Mouse (Mus musculus) liver, embryonic 11.5 days (tissue): Measurements from ENCODE around the gene Ripor3. TPM values are rescaled to one million over a fixed set of nuclear protein-coding genes. Genes with fewer than 3 reads are reported as not detected.

Experiments
- ATAC-seq: fragments of 200-750 bp; cut with Nextera tagmentation; replicated peaks from 2 replicates; pipeline ENCODE4 v1.8.0; 2017; ENCODE audit warnings: moderate number of reproducible peaks, mild to moderate bottlenecking, moderate TSS enrichment, moderate library complexity; ENCODE audit not compliant: low FRiP score
- DNase-seq: peaks from one replicate; pipeline ENCODE4 v3.0.0-alpha.2; 2017; ENCODE audit warnings: low spot score
- H3K27ac ChIP-seq: fragments of 300-500 bp; sonication (generic); 2 replicates; pipeline ENCODE4 v1.5.1; 2014; ENCODE audit warnings: mild to moderate bottlenecking, low read depth, low read length, control low read depth
- H3K27me3 ChIP-seq: fragments of 300-500 bp; sonication (generic); replicated peaks from 2 replicates; pipeline ENCODE4 v1.6.1; 2014; ENCODE audit warnings: low read length, mixed read lengths; ENCODE audit not compliant: control insufficient read depth, insufficient read depth
- H3K36me3 ChIP-seq: fragments of 300-500 bp; sonication (generic); 2 replicates; pipeline ENCODE4 v1.6.1; 2014; ENCODE audit warnings: mild to moderate bottlenecking, low read length, moderate library complexity, mixed read lengths; ENCODE audit not compliant: control insufficient read depth, insufficient read depth
- H3K4me1 ChIP-seq: fragments of 300-500 bp; sonication (generic); replicated peaks from 2 replicates; pipeline ENCODE4 v1.6.1; 2014; ENCODE audit warnings: low read length, mixed read lengths; ENCODE audit not compliant: control insufficient read depth, insufficient read depth
- H3K4me2 ChIP-seq: fragments of 300-500 bp; sonication (generic); 2 replicates; pipeline ENCODE4 v1.6.1; 2014; ENCODE audit warnings: mild to moderate bottlenecking, control low read depth, moderate library complexity
- H3K4me3 ChIP-seq: fragments of 300-500 bp; sonication (generic); 2 replicates; pipeline ENCODE4 v1.5.1; 2014; ENCODE audit warnings: low read depth, low read length, control low read depth
- H3K9ac ChIP-seq: fragments of 300-500 bp; sonication (generic); 2 replicates; pipeline ENCODE4 v1.6.1; 2014; ENCODE audit warnings: low read depth, low read length, control low read depth
- H3K9me3 ChIP-seq: fragments of 300-500 bp; sonication (generic); 2 replicates; pipeline ENCODE4 v1.6.1; 2016; ENCODE audit warnings: low read length, inconsistent platforms, mixed read lengths; ENCODE audit not compliant: control insufficient read depth
- WGBS: fragments of 180-500 bp; shearing (Covaris S2); extraction: QIAGEN DNeasy Blood & Tissue Kit; methylation state at CpG from one replicate; pipeline ENCODE4 v1.1.7; 2014; 5-methylcytosine and 5-hydroxymethylcytosine counted together
- polyA plus RNA-seq: library from polyadenylated mRNA; unstranded; fragments of >200 nt; fragmentation: Nextera tagmentation; extraction: Ambion mirVana; gene quantifications from 2 replicates; pipeline ENCODE4 v1.2.1, GENCODE M21; 2014

The Ripor3 gene
- polyA plus RNA-seq, 1 experiment from 2014 or later, result 3.1 TPM

- Histone ChIP-seq H3K9me3 (no peaks in the 10 kb centered on the region), H3K4me1 (peaks cover 36% of the 10 kb centered on the region), H3K9ac (no peak overlapping the region), H3K4me3 (no peak overlapping the region), H3K27ac (no peak overlapping the region), H3K4me2 (no peak overlapping the region), H3K36me3 (no peaks in the 10 kb centered on the region; the same call in 1 of the 2 replicates), H3K27me3 (no peaks in the 10 kb centered on the region)
- WGBS, result 90% methylated on average over 3 of the region's 3 CpGs
- ATAC-seq (no peak), DNase-seq (no peak)
These were observed 74.5 kb downstream of the Ripor3 start for GRCm38 (mm10) chr2:167935956-167936355.

- Histone ChIP-seq H3K9me3 (no peaks in the 10 kb centered on the region), H3K4me2 (peak overlapping the region; percentile 91), H3K27ac (no peak overlapping the region), H3K36me3 (no peaks in the 10 kb centered on the region; the same call in 1 of the 2 replicates), H3K4me1 (peaks cover 35% of the 10 kb centered on the region), H3K27me3 (no peaks in the 10 kb centered on the region), H3K9ac (peak overlapping the region; percentile 91), H3K4me3 (peak overlapping the region; percentile 94)
- WGBS, result 55% methylated on average over 7 of the region's 7 CpGs
- ATAC-seq (no peak), DNase-seq (no peak)
These were observed 77.0 kb downstream of the Ripor3 start for GRCm38 (mm10) chr2:167933397-167933796.

GRCm38 (mm10) chr2:167932727-167933231, 77.6 kb downstream of the Ripor3 start:
- Histone ChIP-seq H3K4me1 (peaks cover 35% of the 10 kb centered on the region), H3K9ac (peak overlapping the region; percentile 91), H3K4me3 (peak overlapping the region; percentile 94), H3K36me3 (no peaks in the 10 kb centered on the region; the same call in 1 of the 2 replicates), H3K27me3 (no peaks in the 10 kb centered on the region), H3K27ac (peak overlapping the region; percentile 54; the same call in 1 of the 2 replicates), H3K4me2 (peak overlapping the region; percentile 91), H3K9me3 (no peaks in the 10 kb centered on the region)
- under 1% methylated on average over 18 of the region's 18 CpGs for WGBS
- peak; percentile 24 for ATAC-seq
- DNase-seq, result no peak

- Histone ChIP-seq H3K4me1 (peaks cover 31% of the 10 kb centered on the region), H3K27ac (peak within 1 kb of the TSS; percentile 54)
- WGBS, result under 1% methylated on average over 99 of the region's 99 CpGs
These were observed 78.3 kb downstream of the Ripor3 start, which contains the start of gene Ptpn1 for GRCm38 (mm10) chr2:167931985-167932726. Gene Ptpn1 (plus strand): TSS chr2:167932057.

GRCm38 (mm10) chr2:167930975-167931374, 79.4 kb downstream of the Ripor3 start:
- no peak for ATAC-seq

More at GRCm38 (mm10) chr2:167931985-167932726, 78.3 kb downstream of the Ripor3 start, which contains the start of gene Ptpn1:
- Histone ChIP-seq H3K4me3 (peak within 1 kb of the TSS; percentile 94), H3K9ac (peak within 1 kb of the TSS; percentile 91), H3K36me3 (no peaks in the 10 kb centered on the region; the same call in 1 of the 2 replicates), H3K4me2 (peak within 1 kb of the TSS; percentile 91), H3K27me3 (no peaks in the 10 kb centered on the region), H3K9me3 (no peaks in the 10 kb centered on the region)
- ATAC-seq (peak; percentile 95), DNase-seq (peak; percentile 98)

More at GRCm38 (mm10) chr2:167930975-167931374, 79.4 kb downstream of the Ripor3 start:
- Histone ChIP-seq H3K4me2 (peak overlapping the region; percentile 91), H3K9ac (no peak overlapping the region), H3K4me3 (no peak overlapping the region), H3K27ac (0 out of 2 replicates have a peak overlapping the region, but pooled peaks have one; percentile 52), H3K9me3 (no peaks in the 10 kb centered on the region), H3K4me1 (peaks cover 30% of the 10 kb centered on the region), H3K27me3 (no peaks in the 10 kb centered on the region), H3K36me3 (no peaks in the 10 kb centered on the region; the same call in 1 of the 2 replicates)
- DNase-seq, result no peak
- WGBS, result 92% methylated on average over 3 of the region's 3 CpGs

Other genes with a start within 250 kb of the Ripor3 start
- gene Ptpn1, start 78.6 kb downstream of the Ripor3 start, polyA plus RNA-seq, result 50.7 and 53.6 TPM in 2 replicates
- 6.0 and 6.1 TPM in 2 replicates for gene Pard6b, start 70.4 kb upstream of the Ripor3 start, polyA plus RNA-seq
- 4.2 and 5.3 TPM in 2 replicates for gene Adnp, start 196.5 kb upstream of the Ripor3 start, polyA plus RNA-seq
- 14.6 and 17.1 TPM in 2 replicates for gene Gm20716, start 219.7 kb upstream of the Ripor3 start, polyA plus RNA-seq
- gene Dpm1, start 220.0 kb upstream of the Ripor3 start, polyA plus RNA-seq, result 106 TPM in 2 replicates
- gene Mocs3, start 220.0 kb upstream of the Ripor3 start, polyA plus RNA-seq, result 8.2 and 8.9 TPM in 2 replicates